Mouse (Mus musculus) heart, embryonic 11.5 days (tissue): ENCODE measurements around the gene Trp53bp2. TPM values are rescaled to one million over a fixed set of nuclear protein-coding genes. Genes with fewer than 3 reads are reported as not detected.

Experiments
- ATAC-seq: fragments of 200-750 bp; cut with Nextera tagmentation; replicated peaks from 2 replicates; pipeline ENCODE4 v1.8.0; 2017; ENCODE audit warnings: moderate library complexity; ENCODE audit not compliant: insufficient number of reproducible peaks, low FRiP score, low TSS enrichment
- H3K27ac ChIP-seq: fragments of 300-500 bp; sonication (generic); 2 replicates; pipeline ENCODE4 v1.5.1; 2014; ENCODE audit warnings: mild to moderate bottlenecking, low read depth, low read length
- H3K27me3 ChIP-seq: fragments of 300-500 bp; sonication (generic); 2 replicates; pipeline ENCODE4 v1.6.1; 2014; ENCODE audit warnings: mild to moderate bottlenecking, low read length, mixed read lengths; ENCODE audit not compliant: control insufficient read depth, insufficient read depth
- H3K36me3 ChIP-seq: fragments of 300-500 bp; sonication (generic); 2 replicates; pipeline ENCODE4 v1.6.1; 2014; ENCODE audit warnings: mild to moderate bottlenecking, low read length, moderate library complexity, mixed read lengths; ENCODE audit not compliant: control insufficient read depth, insufficient read depth
- H3K4me1 ChIP-seq: fragments of 300-500 bp; sonication (generic); 2 replicates; pipeline ENCODE4 v1.6.1; 2014; ENCODE audit warnings: low read length; ENCODE audit not compliant: control insufficient read depth, insufficient read depth
- H3K4me2 ChIP-seq: fragments of 300-500 bp; sonication (generic); 2 replicates; pipeline ENCODE4 v1.6.1; 2014; ENCODE audit warnings: mild to moderate bottlenecking, moderate library complexity
- H3K4me3 ChIP-seq: fragments of 300-500 bp; sonication (generic); 2 replicates; pipeline ENCODE4 v1.5.1; 2014; ENCODE audit warnings: low read depth, low read length
- H3K9ac ChIP-seq: fragments of 300-500 bp; sonication (generic); 2 replicates; pipeline ENCODE4 v1.6.1; 2014; ENCODE audit warnings: mild to moderate bottlenecking, low read depth, low read length, moderate library complexity
- H3K9me3 ChIP-seq: fragments of 300-500 bp; sonication (generic); replicated peaks from 2 replicates; pipeline ENCODE4 v1.6.1; 2016; ENCODE audit warnings: low read length; ENCODE audit not compliant: control insufficient read depth
- WGBS: fragments of 180-500 bp; shearing (Covaris S2); extraction: QIAGEN DNeasy Blood & Tissue Kit; methylation state at CpG from one replicate; pipeline ENCODE4 v1.1.7; 2014; ENCODE audit not compliant: insufficient replicate concordance; 5-methylcytosine and 5-hydroxymethylcytosine counted together
- polyA plus RNA-seq: library from polyadenylated mRNA; unstranded; fragments of >200 nt; fragmentation: Nextera tagmentation; extraction: Ambion mirVana; gene quantifications from 2 replicates; pipeline ENCODE4 v1.2.1, GENCODE M21; 2014

Trp53bp2 gene
- polyA plus RNA-seq, 1 experiment from 2014 or later, result 16.3 TPM

- WGBS, result 64% methylated on average over 7 of the region's 7 CpGs
- Histone ChIP-seq H3K4me1 (peaks cover 30% of the 10 kb centered on the region), H3K9me3 (no peaks in the 10 kb centered on the region), H3K4me3 (no peak overlapping the region), H3K36me3 (no peaks in the 10 kb centered on the region), H3K4me2 (no peak overlapping the region), H3K27me3 (no peaks in the 10 kb centered on the region), H3K9ac (no peak overlapping the region), H3K27ac (no peak overlapping the region)
- ATAC-seq, result no peak
Observed at GRCm38 (mm10) chr1:182412586-182413270, 3.8 kb downstream of the Trp53bp2 start.

DNA sequence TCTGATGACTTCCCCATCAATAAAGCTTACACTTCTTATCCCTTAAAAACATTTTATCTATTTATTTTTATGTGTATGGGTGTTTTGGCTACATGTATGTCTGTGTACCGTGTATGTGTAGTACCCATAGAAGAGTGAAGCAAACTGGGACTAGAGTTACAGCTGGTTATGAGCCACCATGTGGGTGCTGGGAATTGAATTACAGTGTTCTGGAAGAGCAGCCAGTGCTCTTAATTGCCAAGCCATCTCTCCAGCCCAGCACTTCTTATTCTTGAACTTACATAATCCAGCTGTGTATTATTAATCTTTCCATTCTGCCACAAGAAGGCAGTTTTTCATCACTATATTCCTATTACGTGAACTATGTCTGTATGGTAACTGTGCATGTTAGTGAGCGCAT lies 10.5 kb downstream of the Trp53bp2 start:
- Histone ChIP-seq H3K4me3 (no peak overlapping the region), H3K36me3 (no peaks in the 10 kb centered on the region), H3K4me1 (peaks cover 9% of the 10 kb centered on the region), H3K9ac (no peak overlapping the region), H3K9me3 (no peaks in the 10 kb centered on the region), H3K27ac (no peak overlapping the region), H3K27me3 (no peaks in the 10 kb centered on the region), H3K4me2 (no peak overlapping the region)
- no peak for ATAC-seq
- 86% methylated on average over 3 of the region's 3 CpGs for WGBS

DNA sequence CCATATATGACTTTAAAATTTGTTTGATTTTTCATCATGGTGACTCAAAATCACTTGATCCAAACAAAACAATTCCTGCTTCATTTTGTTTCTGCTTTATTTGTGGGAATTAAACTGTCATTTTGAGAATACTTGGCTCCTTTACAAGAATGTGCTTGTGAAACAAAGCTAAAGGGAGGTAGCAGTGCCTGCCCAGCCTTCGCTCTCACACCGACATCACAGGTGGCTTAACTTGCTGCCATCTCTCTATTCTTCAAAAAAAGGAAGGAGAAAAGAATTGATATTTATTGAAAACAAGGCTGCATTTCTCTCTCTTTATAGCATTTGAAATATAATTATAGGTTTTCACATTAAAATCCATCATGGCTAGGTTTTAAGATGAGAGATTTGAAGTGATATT lies 15.3 kb downstream of the Trp53bp2 start:
- Histone ChIP-seq H3K36me3 (no peaks in the 10 kb centered on the region), H3K4me2 (no peak overlapping the region), H3K4me1 (peaks cover 22% of the 10 kb centered on the region), H3K9ac (no peak overlapping the region), H3K27ac (no peak overlapping the region), H3K27me3 (no peaks in the 10 kb centered on the region), H3K4me3 (no peak overlapping the region), H3K9me3 (no peaks in the 10 kb centered on the region)
- WGBS, result 91% methylated on average over 2 of the region's 2 CpGs
- ATAC-seq, result no peak

- no peak for ATAC-seq
- H3K36me3 ChIP-seq, result no peaks in the 10 kb centered on the region
- no peak overlapping the region for H3K27ac ChIP-seq
- H3K9me3 ChIP-seq, result no peaks in the 10 kb centered on the region
- H3K9ac ChIP-seq, result no peak overlapping the region
- H3K4me1 ChIP-seq, result peaks cover 25% of the 10 kb centered on the region
- no peak overlapping the region for H3K4me3 ChIP-seq
- no peak overlapping the region for H3K4me2 ChIP-seq
- no peaks in the 10 kb centered on the region for H3K27me3 ChIP-seq
- WGBS, result 70% methylated on average over 3 of the region's 3 CpGs
Observed at GRCm38 (mm10) chr1:182425176-182425575, 16.2 kb downstream of the Trp53bp2 start.

- Histone ChIP-seq H3K9me3 (no peaks in the 10 kb centered on the region), H3K9ac (no peak overlapping the region), H3K4me1 (peaks cover 20% of the 10 kb centered on the region), H3K4me2 (no peak overlapping the region), H3K27ac (no peak overlapping the region), H3K4me3 (no peak overlapping the region), H3K36me3 (no peaks in the 10 kb centered on the region), H3K27me3 (no peaks in the 10 kb centered on the region)
- no peak for ATAC-seq
- 49% methylated on average over 2 of the region's 2 CpGs for WGBS
Observed at GRCm38 (mm10) chr1:182426444-182426843, 17.5 kb downstream of the Trp53bp2 start.

DNA sequence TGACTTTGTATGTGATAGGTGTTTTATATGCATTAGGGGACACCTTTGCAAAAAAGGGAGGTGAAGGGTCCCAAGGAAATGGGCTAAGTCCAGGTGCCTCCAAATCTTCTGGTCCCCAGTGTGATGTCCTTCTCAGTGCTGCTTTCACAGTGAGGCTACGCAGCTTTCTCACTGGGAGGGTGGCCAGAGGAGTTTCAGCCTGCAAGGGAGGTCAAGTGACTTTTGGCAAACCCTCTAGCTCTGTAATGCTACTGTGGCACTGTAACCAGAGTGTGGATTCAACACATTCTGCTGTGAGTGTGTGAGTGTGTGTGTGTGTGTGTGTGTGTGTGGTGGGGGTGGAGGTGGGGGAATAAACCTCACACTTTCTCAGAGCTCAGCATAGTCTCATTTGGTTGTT lies 18.5 kb downstream of the Trp53bp2 start:
- ATAC-seq, result no peak
- Histone ChIP-seq H3K27ac (no peak overlapping the region), H3K4me2 (no peak overlapping the region), H3K36me3 (peaks cover 4% of the 10 kb centered on the region; the same call in 1 of the 2 replicates), H3K4me1 (peaks cover 20% of the 10 kb centered on the region), H3K9ac (no peak overlapping the region), H3K9me3 (no peaks in the 10 kb centered on the region), H3K4me3 (no peak overlapping the region), H3K27me3 (no peaks in the 10 kb centered on the region)
- WGBS, result 67% methylated on average over 1 of the region's 1 CpGs

- no peak for ATAC-seq
- 58% methylated on average over 3 of the region's 3 CpGs for WGBS
- Histone ChIP-seq H3K36me3 (peaks cover 8% of the 10 kb centered on the region; the same call in 1 of the 2 replicates), H3K27me3 (no peaks in the 10 kb centered on the region), H3K27ac (no peak overlapping the region), H3K4me2 (no peak overlapping the region), H3K9me3 (no peaks in the 10 kb centered on the region), H3K4me1 (peaks cover 20% of the 10 kb centered on the region), H3K4me3 (no peak overlapping the region), H3K9ac (no peak overlapping the region)
Observed at GRCm38 (mm10) chr1:182429826-182430225, 20.9 kb downstream of the Trp53bp2 start.

- H3K27me3 ChIP-seq, result no peaks in the 10 kb centered on the region
- no peak overlapping the region for H3K4me3 ChIP-seq
- no peak overlapping the region for H3K9ac ChIP-seq
- H3K9me3 ChIP-seq, result no peaks in the 10 kb centered on the region
- peaks cover 8% of the 10 kb centered on the region; the same call in 1 of the 2 replicates for H3K36me3 ChIP-seq
- no peak overlapping the region for H3K4me2 ChIP-seq
- ATAC-seq, result no peak
- no peak overlapping the region for H3K27ac ChIP-seq
- H3K4me1 ChIP-seq, result peaks cover 18% of the 10 kb centered on the region
- 93% methylated on average over 2 of the region's 2 CpGs for WGBS
Observed at GRCm38 (mm10) chr1:182430676-182431075, 21.7 kb downstream of the Trp53bp2 start.

DNA sequence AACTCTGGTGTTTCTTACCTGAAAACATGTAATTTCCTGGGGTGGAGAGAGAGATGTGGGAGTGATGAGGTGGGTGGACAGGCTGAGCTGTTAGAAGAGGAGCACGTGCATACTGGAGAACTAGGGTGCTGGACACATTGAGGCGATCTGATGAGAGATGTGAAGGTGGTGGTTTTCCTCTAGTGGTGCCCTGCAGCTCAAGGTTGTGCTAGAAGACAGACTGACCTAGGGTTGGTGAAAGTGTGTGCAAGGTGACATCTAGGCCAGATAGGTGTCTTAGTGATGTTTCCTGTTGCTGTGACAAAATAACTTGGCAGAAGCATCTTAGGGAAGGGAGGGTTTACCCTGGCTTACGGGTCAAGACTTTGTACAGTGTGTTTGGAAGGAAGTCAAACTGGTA lies 23.1 kb downstream of the Trp53bp2 start:
- Histone ChIP-seq H3K4me2 (no peak overlapping the region), H3K9me3 (no peaks in the 10 kb centered on the region), H3K9ac (no peak overlapping the region), H3K4me3 (no peak overlapping the region), H3K4me1 (peaks cover 4% of the 10 kb centered on the region; the same call in 1 of the 2 replicates), H3K27ac (no peak overlapping the region), H3K36me3 (peaks cover 10% of the 10 kb centered on the region), H3K27me3 (no peaks in the 10 kb centered on the region)
- ATAC-seq, result no peak
- 84% methylated on average over 3 of the region's 3 CpGs for WGBS
